Mouse (Mus musculus): ENCODE measurements around the gene Stam2.

Stam2 gene

GRCm38 (mm10) chr2:52742256-52743158 is at the start of gene Stam2:
Gene Stam2, minus strand, starts transcription at chr2:52742281.
- peak; percentile 91 for DNase-seq (ENCODE audit: low spot score)

GRCm38 (mm10) chr2:52785106-52785721 is 43.1 kb upstream of the Stam2 start:
- DNase-seq (ENCODE audit: low spot score): no peak

- DNase-seq (ENCODE audit: low spot score): no peak
Measured at GRCm38 (mm10) chr2:52779987-52780386, 37.9 kb upstream of the Stam2 start.

GRCm38 (mm10) chr2:52779381-52779780 is 37.3 kb upstream of the Stam2 start:
- DNase-seq (ENCODE audit: low spot score): no peak

- DNase-seq (ENCODE audit: low spot score): no peak
Measured at GRCm38 (mm10) chr2:52777839-52778238, 35.8 kb upstream of the Stam2 start.

GRCm38 (mm10) chr2:52774373-52774772 is 32.3 kb upstream of the Stam2 start:
- DNase-seq (ENCODE audit: low spot score): no peak

- no peak for DNase-seq (ENCODE audit: low spot score)
Measured at GRCm38 (mm10) chr2:52772774-52773393, 30.8 kb upstream of the Stam2 start.

GRCm38 (mm10) chr2:52765130-52765529 is 23.0 kb upstream of the Stam2 start:
- peak; percentile 7 for DNase-seq (ENCODE audit: low spot score)

- no peak for DNase-seq (ENCODE audit: low spot score)
Measured at GRCm38 (mm10) chr2:52763891-52764290, 21.8 kb upstream of the Stam2 start.

GRCm38 (mm10) chr2:52763040-52763736 is 21.1 kb upstream of the Stam2 start:
- DNase-seq (ENCODE audit: low spot score): peak; percentile 75

- DNase-seq (ENCODE audit: low spot score): no peak
Measured at GRCm38 (mm10) chr2:52762529-52762928, 20.4 kb upstream of the Stam2 start.

GRCm38 (mm10) chr2:52758627-52759026 is 16.5 kb upstream of the Stam2 start:
- DNase-seq (ENCODE audit: low spot score): peak; percentile 26

- no peak for DNase-seq (ENCODE audit: low spot score)
Measured at GRCm38 (mm10) chr2:52756691-52757090, 14.6 kb upstream of the Stam2 start.

GRCm38 (mm10) chr2:52753573-52754317 is 11.7 kb upstream of the Stam2 start:
- no peak for DNase-seq (ENCODE audit: low spot score)

- peak; percentile 8 for DNase-seq (ENCODE audit: low spot score)
Measured at GRCm38 (mm10) chr2:52744099-52744498, 2.0 kb upstream of the Stam2 start.

- no peak for DNase-seq (ENCODE audit: low spot score)
Measured at GRCm38 (mm10) chr2:52741681-52742255, 313 bp downstream of the Stam2 start.

GRCm38 (mm10) chr2:52740596-52740995 is 1.5 kb downstream of the Stam2 start:
- no peak for DNase-seq (ENCODE audit: low spot score)

GRCm38 (mm10) chr2:52734504-52734903 is 7.6 kb downstream of the Stam2 start:
- no peak for DNase-seq (ENCODE audit: low spot score)

GRCm38 (mm10) chr2:52733659-52734058 is 8.4 kb downstream of the Stam2 start:
- DNase-seq (ENCODE audit: low spot score): no peak

- no peak for DNase-seq (ENCODE audit: low spot score)
Measured at GRCm38 (mm10) chr2:52732611-52733010, 9.5 kb downstream of the Stam2 start.

- peak; percentile 56 for DNase-seq (ENCODE audit: low spot score)
Measured at GRCm38 (mm10) chr2:52732001-52732400, 10.1 kb downstream of the Stam2 start.
